Mouse (Mus musculus) lung, embryonic 14.5 days (tissue): ENCODE results near the gene Inpp5d. TPM values are rescaled to one million over a fixed set of nuclear protein-coding genes. Genes with fewer than 3 reads are reported as not detected.

Source experiments
- ATAC-seq: fragments of 200-750 bp; cut with Nextera tagmentation; 2 replicates; pipeline ENCODE4 v1.8.0; 2017; ENCODE audit warnings: mild to moderate bottlenecking, moderate TSS enrichment, moderate library complexity; ENCODE audit not compliant: insufficient read depth
- DNase-seq: peaks from one replicate; pipeline ENCODE4 v3.0.0-alpha.2; 2015
- H3K27ac ChIP-seq: fragments of 300-500 bp; sonication (generic); 2 replicates; pipeline ENCODE4 v1.5.1; 2014; ENCODE audit warnings: low read depth, mild to moderate bottlenecking, moderate library complexity
- H3K27me3 ChIP-seq: fragments of 300-500 bp; sonication (generic); 2 replicates; pipeline ENCODE4 v1.6.1; 2014; ENCODE audit warnings: low read length, control low read depth; ENCODE audit not compliant: insufficient read depth
- H3K36me3 ChIP-seq: fragments of 300-500 bp; sonication (generic); 2 replicates; pipeline ENCODE4 v1.6.1; 2014; ENCODE audit warnings: control low read depth; ENCODE audit not compliant: insufficient read depth
- H3K4me1 ChIP-seq: fragments of 300-500 bp; sonication (generic); 2 replicates; pipeline ENCODE4 v1.6.1; 2014; ENCODE audit warnings: antibody characterized with exemption, control low read depth; ENCODE audit not compliant: insufficient read depth
- H3K4me2 ChIP-seq: fragments of 300-500 bp; sonication (generic); 2 replicates; pipeline ENCODE4 v1.6.1; 2014; ENCODE audit warnings: mild to moderate bottlenecking
- H3K4me3 ChIP-seq: fragments of 300-500 bp; sonication (generic); 2 replicates; pipeline ENCODE4 v1.5.1; 2014; ENCODE audit warnings: low read depth, low read length
- H3K9ac ChIP-seq: fragments of 300-500 bp; sonication (generic); 2 replicates; pipeline ENCODE4 v1.6.1; 2014
- H3K9me3 ChIP-seq: fragments of 300-500 bp; sonication (generic); 2 replicates; pipeline ENCODE4 v1.6.1; 2016; ENCODE audit warnings: low read depth, low read length, control low read depth
- CTCF ChIP-seq: IDR thresholded peaks from 2 replicates; pipeline ENCODE4 v1.5.1; 2016; ENCODE audit warnings: antibody characterized with exemption, low read depth
- WGBS: fragments of 180-500 bp; shearing (Covaris S2); extraction: QIAGEN DNeasy Blood & Tissue Kit; methylation state at CpG from one replicate; pipeline ENCODE4 v1.1.7; 2014; 5-methylcytosine and 5-hydroxymethylcytosine counted together
- polyA plus RNA-seq: library from polyadenylated mRNA; unstranded; fragments of >200 nt; fragmentation: Nextera tagmentation; extraction: Ambion mirVana; gene quantifications from 2 replicates; pipeline ENCODE4 v1.2.1, GENCODE M21; 2014

The Inpp5d gene
- polyA plus RNA-seq, 1 experiment from 2014 or later, result 11.2 TPM

- H3K9ac ChIP-seq, result no peak overlapping the region
- DNase-seq (no peak), ATAC-seq (no peak)
- no peaks in the 10 kb centered on the region for H3K36me3 ChIP-seq
- WGBS, result 69% methylated on average over 6 of the region's 6 CpGs
- H3K9me3 ChIP-seq, result no peaks in the 10 kb centered on the region
- no peaks in the 10 kb centered on the region for H3K4me1 ChIP-seq
- TF ChIP-seq CTCF, result no peak
- no peak overlapping the region for H3K4me2 ChIP-seq
- no peaks in the 10 kb centered on the region for H3K27me3 ChIP-seq
- H3K27ac ChIP-seq, result no peak overlapping the region
- H3K4me3 ChIP-seq, result no peak overlapping the region
Observed at GRCm38 (mm10) chr1:87740584-87741290, 120.6 kb downstream of the Inpp5d start.

- no peak overlapping the region for H3K9ac ChIP-seq
- DNase-seq (no peak), ATAC-seq (no peak)
- no peak for TF ChIP-seq CTCF
- H3K4me2 ChIP-seq, result no peak overlapping the region
- no peaks in the 10 kb centered on the region for H3K4me1 ChIP-seq
- H3K27ac ChIP-seq, result no peak overlapping the region
- no peaks in the 10 kb centered on the region for H3K27me3 ChIP-seq
- H3K9me3 ChIP-seq, result no peaks in the 10 kb centered on the region
- H3K4me3 ChIP-seq, result no peak overlapping the region
- H3K36me3 ChIP-seq, result no peaks in the 10 kb centered on the region
Observed at GRCm38 (mm10) chr1:87749360-87749973, 129.4 kb downstream of the Inpp5d start.

- WGBS, result 1% methylated on average over 79 of the region's 79 CpGs
- ATAC-seq (peak; percentile 99), DNase-seq (peak; percentile 99)
- peak within 1 kb of the TSS; percentile 93 for H3K27ac ChIP-seq
- no peaks in the 10 kb centered on the region for H3K27me3 ChIP-seq
- peaks cover 19% of the 10 kb centered on the region for H3K36me3 ChIP-seq
- peak within 1 kb of the TSS; percentile 99 for H3K4me3 ChIP-seq
- peak; percentile 56 for TF ChIP-seq CTCF
- H3K4me2 ChIP-seq, result peak within 1 kb of the TSS; percentile 82
- H3K9me3 ChIP-seq, result no peaks in the 10 kb centered on the region
- H3K4me1 ChIP-seq, result no peaks in the 10 kb centered on the region; the same call in 1 of the 2 replicates
- peak within 1 kb of the TSS; percentile 96 for H3K9ac ChIP-seq
Observed at GRCm38 (mm10) chr1:87755641-87756470, 135.7 kb downstream of the Inpp5d start, which contains the start of gene Atg16l1. Gene Atg16l1, plus strand, starts transcription at chr1:87755870.

- ATAC-seq, result no peak
- no peaks in the 10 kb centered on the region for H3K27me3 ChIP-seq
- no peak for TF ChIP-seq CTCF
- H3K36me3 ChIP-seq, result peaks cover 87% of the 10 kb centered on the region
- WGBS, result 87% methylated on average over 3 of the region's 3 CpGs
- no peaks in the 10 kb centered on the region for H3K9me3 ChIP-seq
- no peak overlapping the region for H3K4me2 ChIP-seq
- no peaks in the 10 kb centered on the region for H3K4me1 ChIP-seq
- no peak for DNase-seq
- H3K4me3 ChIP-seq, result no peak overlapping the region
- H3K9ac ChIP-seq, result no peak overlapping the region
- H3K27ac ChIP-seq, result no peak overlapping the region
Observed at GRCm38 (mm10) chr1:87763821-87764220, 143.7 kb downstream of the Inpp5d start.

GRCm38 (mm10) chr1:87765741-87766140 lies 145.6 kb downstream of the Inpp5d start:
- Histone ChIP-seq H3K4me3 (no peak overlapping the region), H3K27ac (no peak overlapping the region), H3K36me3 (peaks cover 88% of the 10 kb centered on the region), H3K4me2 (no peak overlapping the region), H3K9ac (no peak overlapping the region), H3K4me1 (no peaks in the 10 kb centered on the region), H3K27me3 (no peaks in the 10 kb centered on the region), H3K9me3 (no peaks in the 10 kb centered on the region)
- ATAC-seq (no peak), DNase-seq (no peak)
- TF ChIP-seq CTCF, result no peak
- 94% methylated on average over 2 of the region's 2 CpGs for WGBS

- ATAC-seq, result no peak
- no peaks in the 10 kb centered on the region for H3K27me3 ChIP-seq
- H3K4me2 ChIP-seq, result no peak overlapping the region
- peak; percentile 34 for DNase-seq
- no peak overlapping the region for H3K9ac ChIP-seq
- H3K9me3 ChIP-seq, result no peaks in the 10 kb centered on the region
- TF ChIP-seq CTCF, result peak; percentile 70
- no peak overlapping the region for H3K4me3 ChIP-seq
- H3K27ac ChIP-seq, result no peak overlapping the region
- no peaks in the 10 kb centered on the region for H3K4me1 ChIP-seq
- WGBS, result 80% methylated on average over 3 of the region's 3 CpGs
- H3K36me3 ChIP-seq, result peaks cover 89% of the 10 kb centered on the region
Observed at GRCm38 (mm10) chr1:87766233-87766632, 146.1 kb downstream of the Inpp5d start.

- Histone ChIP-seq H3K27ac (no peak overlapping the region), H3K36me3 (peaks cover 87% of the 10 kb centered on the region), H3K4me1 (no peaks in the 10 kb centered on the region), H3K4me3 (no peak overlapping the region), H3K9me3 (no peaks in the 10 kb centered on the region), H3K9ac (no peak overlapping the region), H3K27me3 (no peaks in the 10 kb centered on the region), H3K4me2 (no peak overlapping the region)
- WGBS, result 97% methylated on average over 2 of the region's 2 CpGs
- no peak for ATAC-seq
- DNase-seq, result no peak
- no peak for TF ChIP-seq CTCF
Observed at GRCm38 (mm10) chr1:87769263-87769662, 149.2 kb downstream of the Inpp5d start.

Other genes with a start within 250 kb of the Inpp5d start
- gene Kcnj13, start 225.6 kb upstream of the Inpp5d start, polyA plus RNA-seq, result 2.1 and 2.3 TPM in 2 replicates
- gene Snorc, start 150.0 kb upstream of the Inpp5d start, polyA plus RNA-seq, result not detected in 2 replicates
- gene Neu2, start 110.4 kb upstream of the Inpp5d start, polyA plus RNA-seq, result 0.91 and 1.7 TPM in 2 replicates
- 1.1 and 1.5 TPM in 2 replicates for gene Ngef, start 46.4 kb upstream of the Inpp5d start, polyA plus RNA-seq
- gene Atg16l1, start 135.6 kb downstream of the Inpp5d start, polyA plus RNA-seq, result 27.0 and 31.5 TPM in 2 replicates
- gene Sag, start 183.4 kb downstream of the Inpp5d start, polyA plus RNA-seq, result 1.9 and 2.0 TPM in 2 replicates
- 32.8 and 36.1 TPM in 2 replicates for gene Dgkd, start 233.0 kb downstream of the Inpp5d start, polyA plus RNA-seq